Mouse (Mus musculus) layer of hippocampus, adult 18-20 months (tissue): ENCODE measurements at regions not wholly inside any gene's neighbourhood (a gene's known extent, or its start where the extent isn't known, plus 50 kb on each side); places are given as distances from the start of the nearest gene placed in this dataset.

Source experiments
- DNase-seq, 2 experiments: peaks; one replicate each; pipeline ENCODE4 v3.0.0; 2022; ENCODE audit warnings: low spot score in 2 of 2

GRCm38 (mm10) chr1:75681913-75682312 lies 135.8 kb downstream of the Slc4a3 start:
- no peak for DNase-seq

GRCm38 (mm10) chr1:75692781-75693180 lies 146.7 kb downstream of the Slc4a3 start:
- peak in 1 of 2 experiments; percentile 14 for DNase-seq

- DNase-seq: peak in 1 of 2 experiments; percentile 18
These were observed 147.3 kb downstream of the Slc4a3 start for GRCm38 (mm10) chr1:75693231-75693914.

- peak; percentile 26 to 77 for DNase-seq
These were observed 159.0 kb downstream of the Slc4a3 start for GRCm38 (mm10) chr1:75704832-75705650.

- no peak for DNase-seq
These were observed 160.1 kb downstream of the Slc4a3 start for GRCm38 (mm10) chr1:75706126-75706525.

GRCm38 (mm10) chr1:75723431-75723830 lies 177.4 kb downstream of the Slc4a3 start:
- no peak for DNase-seq

GRCm38 (mm10) chr1:75725329-75725728 lies 179.3 kb downstream of the Slc4a3 start:
- no peak for DNase-seq

- DNase-seq: peak; percentile 84 to 92
These were observed 182.8 kb downstream of the Slc4a3 start for GRCm38 (mm10) chr1:75728859-75729258.

- no peak for DNase-seq
These were observed 187.7 kb downstream of the Slc4a3 start for GRCm38 (mm10) chr1:75733791-75734190.

- DNase-seq: no peak
These were observed 192.6 kb downstream of the Slc4a3 start for GRCm38 (mm10) chr1:75738651-75739050.

- DNase-seq: peak; percentile 11 to 55
These were observed 203.7 kb downstream of the Slc4a3 start for GRCm38 (mm10) chr1:75749665-75750221.

- DNase-seq: no peak
These were observed 226.1 kb downstream of the Slc4a3 start for GRCm38 (mm10) chr1:75772131-75772530.

- no peak for DNase-seq
These were observed 226.9 kb downstream of the Slc4a3 start for GRCm38 (mm10) chr1:75773014-75773413.

GRCm38 (mm10) chr1:75778889-75779288 lies 232.8 kb downstream of the Slc4a3 start:
- DNase-seq: no peak

- no peak for DNase-seq
These were observed 237.1 kb downstream of the Slc4a3 start for GRCm38 (mm10) chr1:75783206-75783605.

GRCm38 (mm10) chr1:75786173-75786820 lies 240.2 kb downstream of the Slc4a3 start:
- no peak for DNase-seq

GRCm38 (mm10) chr1:75791509-75791908 lies 245.4 kb downstream of the Slc4a3 start:
- DNase-seq: no peak

- no peak for DNase-seq
These were observed 251.7 kb downstream of the Slc4a3 start for GRCm38 (mm10) chr1:75797793-75798192.

GRCm38 (mm10) chr1:75798375-75799099 lies 252.5 kb downstream of the Slc4a3 start:
- no peak for DNase-seq

- no peak for DNase-seq
These were observed 258.4 kb downstream of the Slc4a3 start for GRCm38 (mm10) chr1:75804473-75804872.

- no peak for DNase-seq
These were observed 266.4 kb downstream of the Slc4a3 start for GRCm38 (mm10) chr1:75812471-75812870.
